Mouse (Mus musculus): ENCODE data around the gene Tmcc3. TPM values are rescaled to one million over a fixed set of nuclear protein-coding genes. Genes with fewer than 3 reads are reported as not detected.

Tmcc3 gene
- total and polyA plus RNA-seq, 3 experiments = 11.3 to 30.1 (median 23.1) TPM

- peaks cover 6 to 31% of the 10 kb centered on the region in 2 experiments; a peak in 3 of 4 replicates for H3K4me1 ChIP-seq (ENCODE audit: control insufficient read depth in 1 of 2, insufficient read depth in 2 of 2)
- H3K79me2 ChIP-seq (replicated peaks; ENCODE audit: control insufficient read depth, extremely low read depth, insufficient read depth, poor library complexity, severe bottlenecking) = 0 out of 2 replicates have a peak, but pooled peaks cover 2% of the 10 kb centered on the region
- dilution Hi-C loops (cut with MboI; ENCODE audit: extremely low pct_ligation_motif_present, extremely low pct_unique_long_range_greater_than_20kb, low sequenced_read_pairs) (no loop called here), in situ Hi-C loops (cut with MboI; ENCODE audit: low pct_ligation_motif_present, low pct_unique_long_range_greater_than_20kb, low sequenced_read_pairs) (no loop called here)
- H3K9me3 ChIP-seq (replicated peaks; ENCODE audit: low read length) = peaks cover 2% of the 10 kb centered on the region
- DNase-seq (ENCODE audit: extremely low read depth) = no peak
- H3K4me2 ChIP-seq (ENCODE audit: insufficient read depth, low read depth, poor library complexity, severe bottlenecking) = no peak overlapping the region
- no peaks in the 10 kb centered on the region for H3K27me3 ChIP-seq (replicated peaks)
- H3K36me3 ChIP-seq (replicated peaks in 1 of 2; ENCODE audit: control insufficient read depth in 1 of 2, insufficient read depth in 1 of 2, low read length in 1 of 2) = peaks cover 29 to 60% of the 10 kb centered on the region in 2 experiments
- H3K4me3 ChIP-seq (replicated peaks in 1 of 3; ENCODE audit: low read depth in 2 of 3, low read length in 2 of 3, poor library complexity in 1 of 3) = no peak overlapping the region
- no peak overlapping the region for H3K27ac ChIP-seq (ENCODE audit: insufficient read depth, low read depth)
- TF ChIP-seq USF1 (IDR thresholded peaks at IDR 0.05; ENCODE audit: low read depth, low read length) = no peak
- no peak for TF ChIP-seq JUND (conservative IDR thresholded peaks at IDR 0.05; ENCODE audit: low read depth, low read length)
- TF ChIP-seq MXI1 (IDR thresholded peaks at IDR 0.05; ENCODE audit: low read depth, low read length) = no peak
- TF ChIP-seq JUN (IDR thresholded peaks at IDR 0.05; ENCODE audit: insufficient read depth, low read depth, low read length) = no peak
- TF ChIP-seq RCOR1 (conservative IDR thresholded peaks at IDR 0.05; ENCODE audit: low read depth, low read length) = no peak
- no peak for TF ChIP-seq MAZ (IDR thresholded peaks at IDR 0.05; ENCODE audit: low read depth, low read length)
- TF ChIP-seq NRF1 (IDR thresholded peaks at IDR 0.05; ENCODE audit: low read depth, low read length) = no peak
- TF ChIP-seq GABPA (IDR thresholded peaks at IDR 0.05; ENCODE audit: insufficient replicate concordance, low read depth, low read length) = no peak
- TF ChIP-seq MEF2A (IDR thresholded peaks at IDR 0.05; ENCODE audit: borderline replicate concordance, low read depth, low read length) = no peak
- no peak overlapping the region for H3K9ac ChIP-seq (ENCODE audit: insufficient read depth, low read depth)
Measured at GRCm38 (mm10) chr10:94494403-94494846, 182.7 kb downstream of the Tmcc3 start.

GRCm38 (mm10) chr10:94495496-94496235 is 183.9 kb downstream of the Tmcc3 start:
- Histone ChIP-seq H3K36me3 (replicated peaks in 1 of 2; ENCODE audit: control insufficient read depth in 1 of 2, insufficient read depth in 1 of 2, low read length in 1 of 2) (peaks cover 24 to 51% of the 10 kb centered on the region in 2 experiments), H3K4me1 (ENCODE audit: control insufficient read depth in 1 of 2, insufficient read depth in 2 of 2) (peaks cover 10 to 44% of the 10 kb centered on the region in 2 experiments; a peak in 3 of 4 replicates), H3K9ac (ENCODE audit: insufficient read depth, low read depth) (no peak overlapping the region), H3K79me2 (replicated peaks; ENCODE audit: control insufficient read depth, extremely low read depth, insufficient read depth, poor library complexity, severe bottlenecking) (0 out of 2 replicates have a peak, but pooled peaks cover 2% of the 10 kb centered on the region), H3K27me3 (replicated peaks) (no peaks in the 10 kb centered on the region), H3K4me2 (ENCODE audit: insufficient read depth, low read depth, poor library complexity, severe bottlenecking) (no peak overlapping the region), H3K4me3 (replicated peaks in 1 of 3; ENCODE audit: low read depth in 2 of 3, low read length in 2 of 3, poor library complexity in 1 of 3) (no peak overlapping the region), H3K9me3 (replicated peaks; ENCODE audit: low read length) (peaks cover 2% of the 10 kb centered on the region), H3K27ac (ENCODE audit: insufficient read depth, low read depth) (no peak overlapping the region)
- TF ChIP-seq GABPA (IDR thresholded peaks at IDR 0.05; ENCODE audit: insufficient replicate concordance, low read depth, low read length) (no peak), MAX (IDR thresholded peaks at IDR 0.05; ENCODE audit: low read length) (0 out of 2 replicates have a peak, but pooled peaks have one; percentile 37), PAX5 (IDR thresholded peaks at IDR 0.05; ENCODE audit: low read length) (no peak), EP300 (IDR thresholded peaks at IDR 0.05; ENCODE audit: low read length) (0 out of 2 replicates have a peak, but pooled peaks have one; percentile 22), ZNF384 (IDR thresholded peaks at IDR 0.05; ENCODE audit: low read depth, low read length) (no peak), JUN (IDR thresholded peaks at IDR 0.05; ENCODE audit: insufficient read depth, low read depth, low read length) (no peak), TCF12 (IDR thresholded peaks at IDR 0.05; ENCODE audit: low read depth, low read length) (peak; percentile 32; the same call in 1 of the 2 replicates), ETS1 (conservative IDR thresholded peaks at IDR 0.05; ENCODE audit: low read depth, low read length) (0 out of 2 replicates have a peak, but pooled peaks have one; percentile 26), BHLHE40 (IDR thresholded peaks at IDR 0.05; ENCODE audit: low read depth, low read length) (0 out of 2 replicates have a peak, but pooled peaks have one; percentile 20)
- DNase-seq (ENCODE audit: extremely low read depth) = peak; percentile 49
- in situ Hi-C loops (cut with MboI; ENCODE audit: low pct_ligation_motif_present, low pct_unique_long_range_greater_than_20kb, low sequenced_read_pairs) (no loop called here), dilution Hi-C loops (cut with MboI; ENCODE audit: extremely low pct_ligation_motif_present, extremely low pct_unique_long_range_greater_than_20kb, low sequenced_read_pairs) (no loop called here)
